Comparison of ENCODE assay signal across 13 mouse cellular contexts in genomic region chr14:23051441-23051840, GRCm38 (mm10).
"Had no signal": no experiment of that assay in that cellular context is flagged by ENCODE, and none has a peak within 500 bp of the region (broad histone marks: within the 10 kb centered on the region; RNA-seq: fewer than 3 reads in every experiment).

No protein-coding gene starts in this region.

- ATAC-seq: midbrain, embryonic 16.5 days had no signal

- H3K4me1 ChIP-seq: kidney, embryonic 15.5 days had no signal

- H3K36me3 ChIP-seq: kidney, embryonic 15.5 days; limb, embryonic 12.5 days; midbrain, embryonic 12.5 days had no signal

- H3K4me3 ChIP-seq: kidney, embryonic 15.5 days; layer of hippocampus, adult 2 months; limb, embryonic 12.5 days; midbrain, embryonic 12.5 days had no signal

- H3K4me2 ChIP-seq: kidney, embryonic 15.5 days; limb, embryonic 12.5 days; midbrain, embryonic 12.5 days had no signal

- H3K9ac ChIP-seq: kidney, embryonic 15.5 days; limb, embryonic 12.5 days; liver, embryonic 14.5 days; midbrain, embryonic 12.5 days had no signal

- H3K9me3 ChIP-seq: kidney, embryonic 15.5 days; limb, embryonic 12.5 days; midbrain, embryonic 12.5 days had no signal

- H3K27me3 ChIP-seq: kidney, embryonic 15.5 days had no signal

- DNase-seq: kidney, postnatal 25 days; liver; lung, adult 18-20 months; right cerebral cortex, adult 18-20 months; right cerebral cortex, postnatal 25 days; thymus, adult 18-20 months; thymus, postnatal 36 days had no signal

- H3K27ac ChIP-seq: kidney, embryonic 15.5 days; layer of hippocampus, adult 2 months; limb, embryonic 12.5 days; liver, embryonic 14.5 days; midbrain, embryonic 12.5 days had no signal
